Mouse (Mus musculus): Measurements from ENCODE around the gene Eml4.

GRCm38 (mm10) chr17:83379366-83379765 is 28.6 kb downstream of the Eml4 start:
- TF ChIP-seq CTCF (IDR thresholded peaks at IDR 0.05; ENCODE audit: control insufficient read depth, insufficient read depth, insufficient replicate concordance, low read depth, low read length) (no peak), POLR2A (IDR thresholded peaks at IDR 0.05; ENCODE audit: control insufficient read depth, low read depth, low read length) (no peak)

Data from testis, adult 2 months (tissue).